Mouse (Mus musculus): Measurements from ENCODE around the gene Mkln1. TPM values are rescaled to one million over a fixed set of nuclear protein-coding genes. Genes with fewer than 3 reads are reported as not detected.
A peak's percentile ranks its signal among the peaks of the same experiment; 100 is the strongest.

Gene Mkln1
- polyA plus RNA-seq, 1 experiment from 2014 or later: 130 TPM

GRCm38 (mm10) chr6:31425428-31425827 is 26.9 kb downstream of the Mkln1 start:
- H3K4me1 ChIP-seq (ENCODE audit: control insufficient read depth, low read depth, low read length): no peaks in the 10 kb centered on the region
- 34% methylated on average over 3 of the region's 3 CpGs for WGBS (ENCODE audit: insufficient replicate concordance)
- peaks cover 4% of the 10 kb centered on the region; the same call in 1 of the 2 replicates for H3K36me3 ChIP-seq (ENCODE audit: control insufficient read depth, insufficient read depth)
- no peak overlapping the region for H3K4me2 ChIP-seq (ENCODE audit: low read depth, low read length)
- no peaks in the 10 kb centered on the region for H3K9me3 ChIP-seq (replicated peaks; ENCODE audit: control insufficient read depth, low read length)
- ATAC-seq (ENCODE audit: low read depth): 0 out of 2 replicates have a peak, but pooled peaks have one; percentile 30
- H3K9ac ChIP-seq (ENCODE audit: low read depth, low read length): no peak overlapping the region
- H3K27me3 ChIP-seq (ENCODE audit: control insufficient read depth, insufficient read depth, low read depth, low read length): no peaks in the 10 kb centered on the region
- H3K27ac ChIP-seq (ENCODE audit: low read length): no peak overlapping the region
- H3K4me3 ChIP-seq (ENCODE audit: low read depth, low read length): no peak overlapping the region

DNA sequence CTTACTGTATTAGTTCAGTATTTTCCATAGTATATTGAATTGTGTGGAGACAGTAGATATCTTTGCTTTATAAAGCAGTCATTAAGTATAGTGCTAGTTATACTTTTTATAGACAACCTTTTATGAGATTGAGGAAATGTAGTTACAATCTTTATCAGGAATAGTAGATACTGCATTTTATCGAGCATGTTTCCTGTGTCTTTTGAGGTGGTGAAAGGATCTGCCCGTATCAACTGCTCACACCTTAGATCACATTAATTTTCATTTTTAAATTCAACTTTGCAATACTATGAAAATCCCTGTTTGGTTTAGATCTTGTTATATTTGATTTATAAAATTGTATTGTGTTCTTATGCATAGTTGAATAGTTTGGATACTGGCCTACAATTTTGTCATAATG is 38.7 kb downstream of the Mkln1 start:
- Histone ChIP-seq H3K4me1 (ENCODE audit: control insufficient read depth, low read depth, low read length) (no peaks in the 10 kb centered on the region), H3K9me3 (replicated peaks; ENCODE audit: control insufficient read depth, low read length) (no peaks in the 10 kb centered on the region), H3K27me3 (ENCODE audit: control insufficient read depth, insufficient read depth, low read depth, low read length) (no peaks in the 10 kb centered on the region), H3K36me3 (ENCODE audit: control insufficient read depth, insufficient read depth) (peaks cover 9% of the 10 kb centered on the region), H3K9ac (ENCODE audit: low read depth, low read length) (no peak overlapping the region), H3K27ac (ENCODE audit: low read length) (no peak overlapping the region), H3K4me2 (ENCODE audit: low read depth, low read length) (no peak overlapping the region), H3K4me3 (ENCODE audit: low read depth, low read length) (no peak overlapping the region)
- WGBS (ENCODE audit: insufficient replicate concordance): 47% methylated on average over 2 of the region's 2 CpGs
- ATAC-seq (ENCODE audit: low read depth): no peak

- H3K27me3 ChIP-seq (ENCODE audit: control insufficient read depth, insufficient read depth, low read depth, low read length): no peaks in the 10 kb centered on the region
- H3K9ac ChIP-seq (ENCODE audit: low read depth, low read length): no peak overlapping the region
- 64% methylated on average over 1 of the region's 1 CpGs for WGBS (ENCODE audit: insufficient replicate concordance)
- H3K4me2 ChIP-seq (ENCODE audit: low read depth, low read length): no peak overlapping the region
- H3K9me3 ChIP-seq (replicated peaks; ENCODE audit: control insufficient read depth, low read length): no peaks in the 10 kb centered on the region
- no peak overlapping the region for H3K27ac ChIP-seq (ENCODE audit: low read length)
- H3K36me3 ChIP-seq (ENCODE audit: control insufficient read depth, insufficient read depth): no peaks in the 10 kb centered on the region; the same call in none of the 2 replicates
- ATAC-seq (ENCODE audit: low read depth): no peak
- no peak overlapping the region for H3K4me3 ChIP-seq (ENCODE audit: low read depth, low read length)
- H3K4me1 ChIP-seq (ENCODE audit: control insufficient read depth, low read depth, low read length): no peaks in the 10 kb centered on the region
Measured at GRCm38 (mm10) chr6:31445258-31445657, 46.7 kb downstream of the Mkln1 start.

GRCm38 (mm10) chr6:31453735-31454134 is 55.2 kb downstream of the Mkln1 start:
- peaks cover 1% of the 10 kb centered on the region for H3K36me3 ChIP-seq (ENCODE audit: control insufficient read depth, insufficient read depth)
- no peak overlapping the region for H3K9ac ChIP-seq (ENCODE audit: low read depth, low read length)
- H3K27ac ChIP-seq (ENCODE audit: low read length): no peak overlapping the region
- no peaks in the 10 kb centered on the region for H3K9me3 ChIP-seq (replicated peaks; ENCODE audit: control insufficient read depth, low read length)
- H3K4me2 ChIP-seq (ENCODE audit: low read depth, low read length): no peak overlapping the region
- H3K4me3 ChIP-seq (ENCODE audit: low read depth, low read length): no peak overlapping the region
- H3K27me3 ChIP-seq (ENCODE audit: control insufficient read depth, insufficient read depth, low read depth, low read length): no peaks in the 10 kb centered on the region
- H3K4me1 ChIP-seq (ENCODE audit: control insufficient read depth, low read depth, low read length): no peaks in the 10 kb centered on the region
- ATAC-seq (ENCODE audit: low read depth): no peak

GRCm38 (mm10) chr6:31455376-31455775 is 56.8 kb downstream of the Mkln1 start:
- no peaks in the 10 kb centered on the region for H3K27me3 ChIP-seq (ENCODE audit: control insufficient read depth, insufficient read depth, low read depth, low read length)
- no peaks in the 10 kb centered on the region for H3K4me1 ChIP-seq (ENCODE audit: control insufficient read depth, low read depth, low read length)
- peaks cover 9% of the 10 kb centered on the region for H3K36me3 ChIP-seq (ENCODE audit: control insufficient read depth, insufficient read depth)
- no peaks in the 10 kb centered on the region for H3K9me3 ChIP-seq (replicated peaks; ENCODE audit: control insufficient read depth, low read length)
- H3K27ac ChIP-seq (ENCODE audit: low read length): no peak overlapping the region
- WGBS (ENCODE audit: insufficient replicate concordance): 87% methylated on average over 2 of the region's 2 CpGs
- H3K9ac ChIP-seq (ENCODE audit: low read depth, low read length): no peak overlapping the region
- H3K4me3 ChIP-seq (ENCODE audit: low read depth, low read length): no peak overlapping the region
- no peak overlapping the region for H3K4me2 ChIP-seq (ENCODE audit: low read depth, low read length)
- no peak for ATAC-seq (ENCODE audit: low read depth)

DNA sequence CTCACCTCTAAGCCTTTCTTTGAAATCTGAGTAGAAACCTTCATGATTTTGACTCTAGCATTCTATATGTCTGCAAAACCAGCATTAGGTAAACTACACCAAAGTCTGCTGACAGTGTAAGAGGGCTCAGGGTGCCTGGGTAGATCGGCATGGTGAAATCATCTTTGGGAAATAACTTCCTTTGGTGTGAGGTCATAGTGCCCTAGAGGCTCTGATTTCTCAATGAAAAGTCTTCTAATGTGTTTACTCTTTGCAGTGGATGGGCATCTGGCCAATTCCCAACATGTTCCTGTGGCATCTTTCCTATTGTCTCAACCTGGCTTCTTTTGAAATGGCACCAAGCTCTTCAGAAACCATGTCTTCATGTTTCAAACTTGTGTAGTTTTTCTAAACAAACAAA is 58.5 kb downstream of the Mkln1 start:
- ATAC-seq (ENCODE audit: low read depth): no peak
- H3K27me3 ChIP-seq (ENCODE audit: control insufficient read depth, insufficient read depth, low read depth, low read length): no peaks in the 10 kb centered on the region
- WGBS (ENCODE audit: insufficient replicate concordance): 68% methylated on average over 1 of the region's 1 CpGs

GRCm38 (mm10) chr6:31469431-31469830 is 70.9 kb downstream of the Mkln1 start:
- no peak for ATAC-seq (ENCODE audit: low read depth)
- no peaks in the 10 kb centered on the region for H3K4me1 ChIP-seq (ENCODE audit: control insufficient read depth, low read depth, low read length)
- H3K27ac ChIP-seq (ENCODE audit: low read length): no peak overlapping the region
- WGBS (ENCODE audit: insufficient replicate concordance): 86% methylated on average over 6 of the region's 6 CpGs
- no peaks in the 10 kb centered on the region for H3K9me3 ChIP-seq (replicated peaks; ENCODE audit: control insufficient read depth, low read length)
- H3K36me3 ChIP-seq (ENCODE audit: control insufficient read depth, insufficient read depth): peaks cover 7% of the 10 kb centered on the region
- H3K27me3 ChIP-seq (ENCODE audit: control insufficient read depth, insufficient read depth, low read depth, low read length): no peaks in the 10 kb centered on the region
- no peak overlapping the region for H3K4me3 ChIP-seq (ENCODE audit: low read depth, low read length)
- no peak overlapping the region for H3K4me2 ChIP-seq (ENCODE audit: low read depth, low read length)
- no peak overlapping the region for H3K9ac ChIP-seq (ENCODE audit: low read depth, low read length)

More for the DNA sequence above, 58.5 kb downstream of the Mkln1 start:
- H3K36me3 ChIP-seq (ENCODE audit: control insufficient read depth, insufficient read depth): peaks cover 9% of the 10 kb centered on the region
- no peaks in the 10 kb centered on the region for H3K4me1 ChIP-seq (ENCODE audit: control insufficient read depth, low read depth, low read length)
- H3K4me3 ChIP-seq (ENCODE audit: low read depth, low read length): no peak overlapping the region
- H3K4me2 ChIP-seq (ENCODE audit: low read depth, low read length): no peak overlapping the region
- no peaks in the 10 kb centered on the region for H3K9me3 ChIP-seq (replicated peaks; ENCODE audit: control insufficient read depth, low read length)
- no peak overlapping the region for H3K27ac ChIP-seq (ENCODE audit: low read length)
- no peak overlapping the region for H3K9ac ChIP-seq (ENCODE audit: low read depth, low read length)

DNA sequence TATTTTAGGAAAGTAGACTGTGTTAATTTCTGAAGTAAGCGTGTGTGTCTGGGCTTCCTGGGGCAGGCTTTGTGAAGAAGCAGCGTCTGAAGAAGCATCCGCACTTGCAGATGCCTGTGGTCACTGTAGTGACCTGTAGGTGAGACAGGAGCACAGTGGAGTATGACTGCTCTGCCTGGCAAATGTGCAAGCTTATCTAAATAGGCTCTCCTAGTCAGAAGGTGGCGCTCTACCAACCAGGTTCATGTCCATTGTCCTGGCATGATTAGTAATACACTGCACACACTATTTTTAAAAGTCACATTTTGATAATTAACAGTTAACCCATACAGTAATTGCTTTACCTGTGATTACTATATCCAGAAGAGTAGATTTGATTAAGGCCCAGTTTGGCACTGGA is 79.7 kb downstream of the Mkln1 start:
- Histone ChIP-seq H3K4me1 (ENCODE audit: control insufficient read depth, low read depth, low read length) (no peaks in the 10 kb centered on the region), H3K4me2 (ENCODE audit: low read depth, low read length) (no peak overlapping the region), H3K9ac (ENCODE audit: low read depth, low read length) (no peak overlapping the region), H3K36me3 (ENCODE audit: control insufficient read depth, insufficient read depth) (peaks cover 16% of the 10 kb centered on the region), H3K27ac (ENCODE audit: low read length) (no peak overlapping the region), H3K4me3 (ENCODE audit: low read depth, low read length) (no peak overlapping the region), H3K9me3 (replicated peaks; ENCODE audit: control insufficient read depth, low read length) (no peaks in the 10 kb centered on the region), H3K27me3 (ENCODE audit: control insufficient read depth, insufficient read depth, low read depth, low read length) (no peaks in the 10 kb centered on the region)
- no peak for ATAC-seq (ENCODE audit: low read depth)
- 82% methylated on average over 4 of the region's 4 CpGs for WGBS (ENCODE audit: insufficient replicate concordance)

GRCm38 (mm10) chr6:31480008-31480407 is 81.5 kb downstream of the Mkln1 start:
- no peak overlapping the region for H3K4me2 ChIP-seq (ENCODE audit: low read depth, low read length)
- H3K4me1 ChIP-seq (ENCODE audit: control insufficient read depth, low read depth, low read length): no peaks in the 10 kb centered on the region
- peak; percentile 70 for ATAC-seq (ENCODE audit: low read depth)
- H3K27ac ChIP-seq (ENCODE audit: low read length): no peak overlapping the region
- no peaks in the 10 kb centered on the region for H3K27me3 ChIP-seq (ENCODE audit: control insufficient read depth, insufficient read depth, low read depth, low read length)
- no peaks in the 10 kb centered on the region for H3K9me3 ChIP-seq (replicated peaks; ENCODE audit: control insufficient read depth, low read length)
- no peak overlapping the region for H3K9ac ChIP-seq (ENCODE audit: low read depth, low read length)
- no peak overlapping the region for H3K4me3 ChIP-seq (ENCODE audit: low read depth, low read length)
- WGBS (ENCODE audit: insufficient replicate concordance): 81% methylated on average over 4 of the region's 4 CpGs
- peaks cover 12% of the 10 kb centered on the region for H3K36me3 ChIP-seq (ENCODE audit: control insufficient read depth, insufficient read depth)
